Mouse (Mus musculus) liver, adult 10 weeks (tissue): ENCODE data around the gene Thap11. TPM values are rescaled to one million over a fixed set of nuclear protein-coding genes. Genes with fewer than 3 reads are reported as not detected.

ENCODE experiments used
- polyA plus RNA-seq: library from polyadenylated mRNA; stranded (reverse); fragments of 350-450 nt; fragmentation: Illumina TruSeq; extraction: RNeasy Lipid Tissue Mini Kit (QIAGEN cat#74804); gene quantifications from one replicate; pipeline ENCODE4 v1.2.3, GENCODE M21; 2014; ENCODE audit warnings: low read depth, low replicate concordance

Gene Thap11
- polyA plus RNA-seq, result 6.8 TPM

DNA sequence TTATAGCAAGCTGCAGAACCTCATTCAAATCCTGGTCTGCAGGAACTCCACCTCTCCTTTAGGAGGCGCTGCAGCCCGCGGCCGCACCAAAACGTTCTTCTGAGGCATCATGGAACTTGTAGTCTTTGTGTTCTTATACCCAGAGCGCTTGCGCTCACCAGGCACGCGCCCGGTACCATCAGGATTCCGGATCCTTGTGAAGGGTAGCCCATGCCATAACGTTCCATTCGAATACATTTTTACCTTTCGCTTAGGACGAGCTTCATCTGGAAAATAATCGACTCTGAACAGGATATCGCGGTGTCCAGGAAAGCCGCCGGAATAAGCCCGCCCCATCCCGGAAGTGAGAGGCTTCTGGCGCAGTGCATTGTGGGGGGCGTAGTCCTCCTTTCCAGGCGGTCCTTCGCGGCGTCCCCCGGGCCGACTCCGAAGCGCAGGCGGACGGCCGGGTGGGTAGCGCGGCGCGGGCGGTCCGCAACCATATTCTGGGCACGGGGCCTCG, at the start of gene Thap11:
Thap11 (plus strand) TSS at position 418 of the 502 bp plus-strand sequence.

DNA sequence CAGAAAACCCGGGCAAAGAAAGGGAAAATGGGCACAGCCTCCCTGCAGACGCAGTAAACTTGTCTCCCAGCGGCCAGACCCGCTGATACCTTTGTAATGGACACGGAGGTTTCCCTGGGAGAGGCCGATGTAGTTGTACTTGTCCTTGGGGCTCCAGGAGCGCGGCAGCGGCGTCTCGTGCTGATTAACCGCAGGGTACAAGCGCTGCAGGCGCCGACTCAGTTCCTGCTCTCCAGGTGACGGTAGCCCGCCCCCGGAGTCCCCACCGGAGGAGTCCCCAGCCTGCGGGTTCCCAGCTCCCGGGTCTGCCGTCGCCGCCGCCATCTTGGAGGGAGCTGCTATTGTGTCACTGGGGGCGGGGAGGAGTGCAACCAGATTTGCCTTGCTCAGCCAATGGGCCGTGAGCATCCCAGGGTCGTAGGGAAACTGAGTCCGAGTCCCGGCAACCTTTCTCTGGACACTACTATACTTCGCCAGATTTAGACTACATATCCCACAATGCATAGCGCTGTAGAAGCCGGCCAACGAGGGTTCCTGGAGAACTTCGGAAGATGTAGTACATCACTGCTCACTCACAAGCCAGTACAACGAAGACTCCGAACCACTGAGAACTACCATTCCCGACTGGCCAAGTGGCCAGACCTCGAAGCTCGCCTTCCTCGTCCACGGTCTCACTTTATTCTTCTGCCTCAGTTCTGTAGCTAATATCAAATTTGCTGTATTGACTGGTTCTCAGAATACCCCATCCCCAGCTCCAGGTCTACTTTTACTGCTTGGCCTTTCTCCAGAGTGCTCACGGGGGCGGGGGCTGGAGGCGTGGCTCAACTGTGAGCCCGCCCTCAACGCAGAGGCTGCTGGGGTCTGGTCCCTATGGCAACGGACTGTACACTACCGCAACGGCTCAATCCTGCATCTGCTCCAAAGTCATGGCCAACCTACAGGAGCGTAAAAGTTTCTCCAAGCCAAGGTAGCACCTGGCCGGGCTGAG, 27.8 kb upstream of the Thap11 start, which contains the start of the genes Ranbp10 and Tsnaxip1:
Ranbp10 (minus strand) TSS at position 490 of the 988 bp plus-strand sequence.
Tsnaxip1 (plus strand) TSS at position 871 of the 988 bp plus-strand sequence.

GRCm38 (mm10) chr8:105853178-105853577, 1.8 kb upstream of the Thap11 start, which contains the start of gene Cenpt:
Gene Cenpt (minus strand): TSS chr8:105853278.

DNA sequence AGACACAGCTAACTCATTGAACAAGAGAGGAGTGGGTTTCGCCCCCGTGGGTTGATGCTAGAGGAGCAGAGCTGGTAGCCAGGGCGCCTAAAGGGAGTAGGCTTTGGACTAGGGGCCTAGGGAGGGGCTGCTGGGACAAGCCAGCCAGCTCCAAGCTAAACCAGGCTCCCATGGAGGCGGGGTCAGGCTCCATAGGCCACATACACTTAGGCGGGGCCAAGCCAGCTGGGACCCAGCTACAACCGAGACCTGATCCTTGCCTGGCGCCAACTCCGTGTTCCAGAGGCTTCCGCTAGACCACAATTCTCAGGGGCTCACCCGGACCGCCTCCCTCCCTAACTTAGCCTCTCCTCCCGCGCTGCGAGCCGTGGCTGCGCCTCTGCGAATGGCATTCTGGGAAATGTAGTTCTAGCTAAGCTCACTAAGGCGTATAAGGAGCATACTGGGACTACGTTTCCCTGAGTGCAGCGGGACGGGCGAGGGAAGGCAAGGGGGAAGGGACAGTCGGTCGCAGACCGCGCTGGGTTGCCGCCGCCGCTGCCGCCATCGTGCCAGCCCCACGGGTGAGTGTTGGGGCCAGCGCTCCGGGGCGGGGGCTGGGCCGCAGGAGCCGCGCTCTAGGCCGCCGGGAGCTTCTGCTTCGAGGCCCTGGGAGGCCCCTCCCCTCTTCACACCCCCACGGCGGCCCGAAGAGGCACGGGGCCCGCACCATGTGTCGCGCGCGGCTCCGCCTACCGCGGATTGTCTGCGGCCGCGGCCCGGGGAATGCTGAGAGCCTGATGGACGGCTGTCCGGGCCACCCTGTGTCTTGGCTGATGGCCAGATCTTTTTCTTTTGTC, 5.4 kb downstream of the Thap11 start, which contains the start of gene Nutf2:
Nutf2 (plus strand) TSS at position 438 of the 839 bp plus-strand sequence.

GRCm38 (mm10) chr8:105880754-105881520, 26.0 kb downstream of the Thap11 start, which contains the start of gene Edc4:
Gene Edc4 (plus strand): TSS chr8:105880881.

DNA sequence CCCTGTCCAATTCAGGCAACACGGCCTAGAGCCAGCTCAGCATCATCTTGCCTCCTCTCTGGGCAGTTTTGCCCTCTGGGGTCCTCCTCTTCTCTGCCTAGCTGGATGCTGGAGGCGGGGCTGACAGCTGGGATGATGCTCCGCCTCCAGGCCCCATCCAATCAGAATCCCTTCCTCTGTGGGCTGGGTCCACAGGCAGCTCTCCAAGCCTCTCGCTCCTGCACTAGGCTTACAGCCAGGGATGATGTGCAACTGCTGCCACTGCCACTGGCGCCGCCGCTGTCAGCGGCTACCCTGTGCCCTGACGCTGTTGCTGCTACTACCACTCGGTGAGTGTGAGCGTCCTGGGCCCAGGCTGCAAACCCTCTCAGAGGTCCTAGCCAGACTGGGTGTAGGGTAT, 38.4 kb downstream of the Thap11 start, which contains the start of gene Nrn1l:
Nrn1l (plus strand) TSS at position 229 of the 400 bp plus-strand sequence.

GRCm38 (mm10) chr8:105900180-105900940, 45.4 kb downstream of the Thap11 start, which contains the start of gene Pskh1:
Gene Pskh1 (plus strand): TSS chr8:105900441.

Other genes starting within 250 kb of the Thap11 start
- gene Ripor1, start 249.9 kb upstream of the Thap11 start, polyA plus RNA-seq, result 0.77 TPM
- gene Ctcf, start 218.6 kb upstream of the Thap11 start, polyA plus RNA-seq, result 30.2 TPM
- not detected for gene Agrp, start 217.7 kb upstream of the Thap11 start, polyA plus RNA-seq
- gene Carmil2, start 168.9 kb upstream of the Thap11 start, polyA plus RNA-seq, result not detected
- 1.8 TPM for gene Acd, start 154.0 kb upstream of the Thap11 start, polyA plus RNA-seq
- not detected for gene Pard6a, start 154.0 kb upstream of the Thap11 start, polyA plus RNA-seq
- not detected for gene 4933405L10Rik, start 147.5 kb upstream of the Thap11 start, polyA plus RNA-seq
- not detected for gene Enkd1, start 146.9 kb upstream of the Thap11 start, polyA plus RNA-seq
- 0.69 TPM for gene Gfod2, start 96.5 kb upstream of the Thap11 start, polyA plus RNA-seq
- gene Ranbp10, start 27.8 kb upstream of the Thap11 start, polyA plus RNA-seq, result 14.9 TPM
- gene Tsnaxip1, start 27.4 kb upstream of the Thap11 start, polyA plus RNA-seq, result not detected
- 0.37 TPM for gene Cenpt, start 1.9 kb upstream of the Thap11 start, polyA plus RNA-seq
- 30.8 TPM for gene Nutf2, start 5.4 kb downstream of the Thap11 start, polyA plus RNA-seq
- 2.3 TPM for gene Edc4, start 25.7 kb downstream of the Thap11 start, polyA plus RNA-seq
- not detected for gene Nrn1l, start 38.4 kb downstream of the Thap11 start, polyA plus RNA-seq
- 5.1 TPM for gene Pskh1, start 45.3 kb downstream of the Thap11 start, polyA plus RNA-seq
- gene Ctrl, start 78.7 kb downstream of the Thap11 start, polyA plus RNA-seq, result not detected
- 2.1 TPM for gene Psmb10, start 83.3 kb downstream of the Thap11 start, polyA plus RNA-seq
- 108 TPM for gene Lcat, start 88.2 kb downstream of the Thap11 start, polyA plus RNA-seq
- 0.37 TPM for gene Slc12a4, start 111.0 kb downstream of the Thap11 start, polyA plus RNA-seq
- gene Dpep3, start 124.3 kb downstream of the Thap11 start, polyA plus RNA-seq, result not detected
- 3.8 TPM for gene Dus2, start 136.2 kb downstream of the Thap11 start, polyA plus RNA-seq
- not detected for gene Dpep2nb, start 150.8 kb downstream of the Thap11 start, polyA plus RNA-seq
- gene Ddx28, start 156.8 kb downstream of the Thap11 start, polyA plus RNA-seq, result 3.8 TPM
- 23.1 TPM for gene Nfatc3, start 203.7 kb downstream of the Thap11 start, polyA plus RNA-seq